Mouse (Mus musculus) MEL (cell line): Measurements from ENCODE around the gene Trappc2l. TPM values are rescaled to one million over a fixed set of nuclear protein-coding genes. Genes with fewer than 3 reads are reported as not detected.

Source experiments
- DNase-seq: peaks from one replicate; pipeline ENCODE4 v3.0.0; 2011; ENCODE audit warnings: low read depth, low spot score
- H3K27ac ChIP-seq: 2 replicates; pipeline ENCODE4 v1.5.1; 2012; ENCODE audit warnings: low read depth, mild to moderate bottlenecking, control low read depth, low read length, moderate library complexity; ENCODE audit not compliant: control insufficient read depth
- H3K27me3 ChIP-seq, 2 experiments: fragments of 150-350 bp in 1 of 2; sonication (generic) in 1 of 2; 2 replicates each; pipeline ENCODE4 v1.6.1; 2012; ENCODE audit warnings: low read length in 2 of 2, mild to moderate bottlenecking in 2 of 2, improper control_type of control experiment in 1 of 2, moderate library complexity in 1 of 2; ENCODE audit not compliant: insufficient read depth in 2 of 2, control insufficient read depth in 1 of 2
- H3K36me3 ChIP-seq, 2 experiments: 2 replicates each; pipeline ENCODE4 v1.6.1; 2012 to 2014; ENCODE audit warnings: low read length in 2 of 2, improper control_type of control experiment in 1 of 2, inconsistent platforms in 1 of 2, mild to moderate bottlenecking in 1 of 2; ENCODE audit not compliant: insufficient read depth in 2 of 2, control insufficient read depth in 1 of 2
- H3K4me1 ChIP-seq, 2 experiments: fragments of 150-350 bp in 1 of 2; sonication (generic) in 1 of 2; 2 replicates each; pipeline ENCODE4 v1.6.1; 2012; ENCODE audit warnings: low read length in 2 of 2, improper control_type of control experiment in 1 of 2, mild to moderate bottlenecking in 1 of 2; ENCODE audit not compliant: insufficient read depth in 2 of 2, control insufficient read depth in 1 of 2
- H3K4me3 ChIP-seq, 2 experiments: fragments of 150-350 bp in 1 of 2; sonication (generic) in 1 of 2; 2 replicates each; pipeline ENCODE4 v1.5.1; 2012; ENCODE audit warnings: low read depth in 2 of 2, low read length in 2 of 2, mild to moderate bottlenecking in 2 of 2, moderate library complexity in 2 of 2, control low read depth in 1 of 2, improper control_type of control experiment in 1 of 2; ENCODE audit not compliant: control insufficient read depth in 1 of 2, insufficient read depth in 1 of 2
- H3K79me2 ChIP-seq: 2 replicates; pipeline ENCODE4 v1.6.1; 2012; ENCODE audit warnings: mild to moderate bottlenecking, low read length, moderate library complexity; ENCODE audit not compliant: control insufficient read depth, poor library complexity, insufficient read depth
- H3K9ac ChIP-seq: 2 replicates; pipeline ENCODE4 v1.6.1; 2012; ENCODE audit warnings: low read depth, mild to moderate bottlenecking, control low read depth, low read length, moderate library complexity; ENCODE audit not compliant: control insufficient read depth, poor library complexity, severe bottlenecking
- H3K9me3 ChIP-seq: fragments of 150-350 bp; sonication (generic); replicated peaks from 2 replicates; pipeline ENCODE4 v1.6.1; 2012; ENCODE audit warnings: mild to moderate bottlenecking, low read length, improper control_type of control experiment, moderate library complexity; ENCODE audit not compliant: insufficient read depth
- CHD1 ChIP-seq: IDR thresholded peaks from 2 replicates; pipeline ENCODE4 v1.6.1; 2012; ENCODE audit warnings: low read depth, mild to moderate bottlenecking, inconsistent platforms, low read length, improper control_type of control experiment
- ELF1 ChIP-seq: IDR thresholded peaks from 2 replicates; pipeline ENCODE4 v1.6.1; 2014; ENCODE audit warnings: low read depth, mild to moderate bottlenecking, inconsistent platforms, low read length, improper control_type of control experiment, moderate library complexity
- MAZ ChIP-seq: IDR thresholded peaks from 2 replicates; pipeline ENCODE4 v1.6.1; 2012; ENCODE audit warnings: low read depth, mild to moderate bottlenecking, inconsistent platforms, low read length, improper control_type of control experiment
- POLR2A ChIP-seq, 2 experiments: IDR thresholded peaks; 2 replicates each; pipeline ENCODE4 v1.6.1; 2011 to 2012; ENCODE audit warnings: low read length in 2 of 2, mild to moderate bottlenecking in 2 of 2, control low read depth in 1 of 2, improper control_type of control experiment in 1 of 2, low read depth in 1 of 2, moderate library complexity in 1 of 2; ENCODE audit not compliant: control insufficient read depth in 1 of 2, insufficient read depth in 1 of 2, poor library complexity in 1 of 2
- POLR2AphosphoS5 ChIP-seq: IDR thresholded peaks from 2 replicates; pipeline ENCODE4 v1.6.1; 2012; ENCODE audit warnings: low read depth, borderline replicate concordance, mild to moderate bottlenecking, inconsistent platforms, low read length, moderate library complexity, mixed read lengths
- SIN3A ChIP-seq: IDR thresholded peaks from 2 replicates; pipeline ENCODE4 v1.6.1; 2012; ENCODE audit warnings: low read length, improper control_type of control experiment, inconsistent platforms
- polyA plus RNA-seq, 2 experiments: library from polyadenylated mRNA; stranded (reverse) in 1 of 2; unstranded in 1 of 2; fragments of >175 nt in 1 of 2; fragments of >200 nt in 1 of 2; gene quantifications; 2 replicates each; pipeline versions ENCODE4 v1.2.1 to v1.2.4; 2012; ENCODE audit warnings: low replicate concordance in 2 of 2, low read depth in 1 of 2; ENCODE audit not compliant: insufficient read length in 2 of 2, insufficient read depth in 1 of 2, missing spikeins in 1 of 2
- total RNA-seq: library from RNA; depleted of rRNA; stranded (reverse); fragments of 300-350 nt; gene quantifications from 2 replicates; pipeline ENCODE4 v1.2.3, GENCODE M21; 2012

Gene Trappc2l
- total and polyA plus RNA-seq, 3 experiments, result 15.1 to 21.7 TPM; not detected in 1

DNA sequence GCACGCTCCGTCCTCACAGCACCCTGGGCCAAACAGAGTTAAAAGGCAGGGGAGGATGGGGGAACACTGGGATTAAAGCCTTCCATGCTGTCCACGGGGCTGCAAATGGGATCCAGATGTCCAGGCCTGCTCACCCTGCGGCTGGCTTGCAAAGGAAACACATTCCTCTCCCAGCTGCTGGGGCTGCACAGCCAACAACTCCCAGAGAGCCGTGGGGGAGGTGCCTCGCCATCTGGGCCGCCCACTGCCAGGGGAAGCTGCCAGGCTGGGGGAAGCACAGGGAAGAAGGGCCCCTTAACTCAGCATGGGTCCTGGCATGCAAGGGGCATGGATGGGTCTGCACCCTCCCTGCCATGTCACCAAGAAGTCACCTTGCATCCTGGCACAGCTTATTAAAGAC is 49.7 kb downstream of the Trappc2l start:
- TF ChIP-seq ELF1, result no peak
- TF ChIP-seq, all 39 proteins: peak for 0
- Histone ChIP-seq H3K4me3 (no peak overlapping the region), H3K27me3 (no peaks in the 10 kb centered on the region), H3K36me3 (peaks cover 20 to 27% of the 10 kb centered on the region in 2 experiments), H3K9me3 (no peaks in the 10 kb centered on the region), H3K27ac (no peak overlapping the region), H3K9ac (no peak overlapping the region), H3K79me2 (peaks cover 82% of the 10 kb centered on the region), H3K4me1 (peaks cover 14 to 25% of the 10 kb centered on the region in 2 experiments)
- no peak for DNase-seq

DNA sequence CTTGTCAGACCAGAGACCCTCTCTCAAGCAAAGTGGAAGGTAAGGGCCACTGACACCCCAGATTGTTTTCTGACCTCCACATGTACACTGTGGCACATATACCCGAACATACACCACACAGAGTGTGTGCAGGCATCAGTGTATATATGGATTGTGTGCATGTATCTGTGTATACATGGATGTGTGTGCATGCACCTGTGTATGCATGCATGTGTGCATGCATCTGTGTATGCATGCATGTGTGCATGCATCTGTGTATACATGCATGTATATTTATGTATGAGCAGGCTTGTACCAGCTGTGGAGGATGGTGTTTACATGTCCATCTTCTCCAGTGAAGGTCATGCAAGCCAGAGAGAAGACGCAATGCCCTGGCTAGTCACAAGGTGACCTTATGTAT is 50.5 kb downstream of the Trappc2l start:
- TF ChIP-seq POLR2AphosphoS5 (peak; percentile 92; the same call in 1 of the 2 replicates), CHD1 (no peak)
- H3K27me3 ChIP-seq, result no peaks in the 10 kb centered on the region
- peaks cover 87% of the 10 kb centered on the region for H3K79me2 ChIP-seq
- no peak overlapping the region for H3K4me3 ChIP-seq
- peaks cover 11 to 25% of the 10 kb centered on the region in 2 experiments for H3K4me1 ChIP-seq
- no peak overlapping the region for H3K27ac ChIP-seq
- H3K9ac ChIP-seq, result no peak overlapping the region
- no peaks in the 10 kb centered on the region for H3K9me3 ChIP-seq
- no peak for DNase-seq
- H3K36me3 ChIP-seq, result peaks cover 23% of the 10 kb centered on the region in 2 experiments

DNA sequence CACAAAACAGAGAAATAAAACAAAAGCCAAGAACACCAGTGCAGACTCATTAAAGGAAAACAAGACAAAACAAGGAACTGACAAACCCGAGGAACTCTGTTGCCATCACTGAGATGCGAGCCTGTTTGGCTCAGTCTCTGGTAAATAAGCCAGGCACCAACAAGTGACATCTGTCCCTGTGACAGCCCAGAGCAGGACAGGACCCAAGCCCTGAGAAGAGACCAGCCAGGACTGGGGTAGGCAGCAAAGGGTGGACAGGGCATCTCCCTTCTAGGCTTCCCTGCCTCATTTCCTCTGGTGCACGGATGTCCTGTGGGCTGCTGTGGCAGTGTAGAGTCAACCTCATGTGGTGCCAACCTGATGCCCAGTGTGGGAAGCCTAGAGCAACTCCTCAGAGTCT is 51.7 kb downstream of the Trappc2l start:
- TF ChIP-seq POLR2A (IDR thresholded peaks at IDR 0.05; ENCODE audit: control insufficient read depth in 1 of 2, insufficient read depth in 1 of 2, low read depth in 1 of 2, low read length in 2 of 2, poor library complexity in 1 of 2) (peak in 1 of 2 experiments; percentile 29; a peak in 2 of 4 replicates), SIN3A (no peak)
- peaks cover 19 to 27% of the 10 kb centered on the region in 2 experiments for H3K36me3 ChIP-seq
- no peak for DNase-seq
- H3K27me3 ChIP-seq, result no peaks in the 10 kb centered on the region
- no peaks in the 10 kb centered on the region for H3K9me3 ChIP-seq
- H3K4me3 ChIP-seq, result no peak overlapping the region
- H3K9ac ChIP-seq, result no peak overlapping the region
- peaks cover 91% of the 10 kb centered on the region for H3K79me2 ChIP-seq
- H3K27ac ChIP-seq, result no peak overlapping the region
- peaks cover 14 to 25% of the 10 kb centered on the region in 2 experiments for H3K4me1 ChIP-seq

DNA sequence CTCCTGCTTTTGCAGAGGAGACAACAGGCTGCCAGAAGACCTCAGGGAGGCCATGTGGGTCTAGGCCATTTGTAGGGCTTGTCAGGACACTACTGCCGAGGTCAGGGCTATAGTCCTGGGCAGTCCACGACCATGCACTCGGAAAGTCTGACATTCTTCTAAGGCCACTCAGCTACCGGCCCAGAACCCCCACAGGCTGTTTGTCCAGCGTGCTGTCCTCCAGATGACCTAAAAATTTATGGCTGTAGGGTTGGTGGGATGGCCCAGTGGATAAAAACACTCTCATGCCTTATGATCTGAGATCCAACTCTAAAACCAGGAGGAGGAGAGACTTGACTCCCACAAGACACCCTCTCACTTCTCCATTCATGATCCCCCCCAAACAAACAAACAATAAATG is 52.2 kb downstream of the Trappc2l start:
- no peaks in the 10 kb centered on the region for H3K27me3 ChIP-seq
- TF ChIP-seq POLR2A (IDR thresholded peaks at IDR 0.05; ENCODE audit: control insufficient read depth in 1 of 2, insufficient read depth in 1 of 2, low read depth in 1 of 2, low read length in 2 of 2, poor library complexity in 1 of 2) (peak in 1 of 2 experiments; percentile 11; a peak in 1 of 4 replicates), MAZ (no peak)
- TF ChIP-seq, all 39 proteins: peak for 1
- H3K79me2 ChIP-seq, result peaks cover 90% of the 10 kb centered on the region
- no peak overlapping the region for H3K27ac ChIP-seq
- peaks cover 17 to 28% of the 10 kb centered on the region in 2 experiments for H3K36me3 ChIP-seq
- H3K4me3 ChIP-seq, result no peak overlapping the region
- H3K9me3 ChIP-seq, result no peaks in the 10 kb centered on the region
- no peak for DNase-seq
- H3K9ac ChIP-seq, result no peak overlapping the region
- peaks cover 14 to 29% of the 10 kb centered on the region in 2 experiments for H3K4me1 ChIP-seq
